Mouse (Mus musculus): ENCODE measurements around the gene Rp2.

- no peak for TF ChIP-seq GATA1 (IDR thresholded peaks at IDR 0.05; ENCODE audit: borderline replicate concordance, low read length)
- no peak for TF ChIP-seq FLI1 (IDR thresholded peaks at IDR 0.05; ENCODE audit: low read length)
These were observed 61.7 kb downstream of the Rp2 start for GRCm38 (mm10) chrX:20425839-20426449.

Measured in megakaryocyte, embryonic 14.5 days (primary cell).